Mouse (Mus musculus): Measurements from ENCODE around the gene Dctn1.

GRCm38 (mm10) chr6:83127419-83127818 is 38.3 kb upstream of the Dctn1 start:
- TF ChIP-seq POLR2A (IDR thresholded peaks at IDR 0.05; ENCODE audit: borderline replicate concordance, low read depth, low read length) (no peak), CTCF (IDR thresholded peaks at IDR 0.05; ENCODE audit: low read depth, low read length) (no peak)
